Mouse (Mus musculus): Measurements from ENCODE around the gene Lrrc8d. TPM values are rescaled to one million over a fixed set of nuclear protein-coding genes. Genes with fewer than 3 reads are reported as not detected.

Gene Lrrc8d
- total RNA-seq, 2 experiments from 2014 or later: 53.8 to 58.3 TPM

GRCm38 (mm10) chr5:105761848-105762482 lies 62.2 kb downstream of the Lrrc8d start:
- no peak for DNase-seq (ENCODE audit: low spot score in 2 of 2)

GRCm38 (mm10) chr5:105764369-105764768 lies 64.6 kb downstream of the Lrrc8d start:
- DNase-seq (ENCODE audit: low spot score in 2 of 2): no peak

DNA sequence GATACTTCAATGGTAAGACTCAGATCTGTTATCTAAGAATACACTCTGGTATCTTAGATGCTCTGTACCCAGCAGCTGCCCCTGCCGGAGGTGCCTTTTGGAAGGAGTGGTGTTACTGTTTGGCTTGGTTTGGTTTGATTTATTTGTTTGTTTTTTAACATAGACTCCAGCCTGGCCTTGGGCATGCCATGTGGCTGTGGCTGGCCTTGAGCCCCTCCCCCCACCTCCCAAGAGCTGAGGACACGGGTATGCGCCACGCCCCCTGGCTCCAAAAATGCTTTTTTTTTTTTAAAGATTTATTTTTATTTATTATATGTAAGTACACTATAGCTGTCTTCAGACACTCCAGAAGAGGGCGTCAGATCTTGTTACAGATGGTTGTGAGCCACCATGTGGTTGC lies 65.6 kb downstream of the Lrrc8d start:
- no peak for DNase-seq (ENCODE audit: low spot score in 2 of 2)

GRCm38 (mm10) chr5:105776368-105776767 lies 76.6 kb downstream of the Lrrc8d start:
- DNase-seq (ENCODE audit: low spot score in 2 of 2): no peak

GRCm38 (mm10) chr5:105776978-105777593 lies 77.3 kb downstream of the Lrrc8d start:
- no peak for DNase-seq (ENCODE audit: low spot score in 2 of 2)

- no peak for DNase-seq (ENCODE audit: low spot score in 2 of 2)
Measured at GRCm38 (mm10) chr5:105777645-105778044, 77.9 kb downstream of the Lrrc8d start.

DNA sequence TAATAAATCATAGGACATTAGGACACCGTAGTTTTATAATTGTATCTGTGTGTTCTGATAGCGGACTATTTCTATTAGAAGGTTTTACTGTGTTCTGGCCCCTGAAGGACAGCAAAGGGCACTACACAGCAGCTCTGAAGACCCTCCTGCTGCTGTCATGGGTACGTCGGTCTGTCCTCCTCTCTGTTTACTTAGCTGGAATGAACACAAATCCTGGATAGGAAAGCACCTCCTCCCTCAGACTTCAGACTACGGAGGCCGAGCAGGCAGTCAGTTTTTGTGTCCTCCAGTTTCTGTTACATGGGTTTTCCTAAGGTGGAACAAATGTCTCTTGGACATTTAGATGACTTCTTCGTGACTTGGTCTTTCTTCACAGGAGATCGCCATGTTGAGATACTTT lies 78.4 kb downstream of the Lrrc8d start:
- DNase-seq (ENCODE audit: low spot score in 2 of 2): no peak

- no peak for DNase-seq (ENCODE audit: low spot score in 2 of 2)
Measured at GRCm38 (mm10) chr5:105778723-105779122, 79.0 kb downstream of the Lrrc8d start.

DNA sequence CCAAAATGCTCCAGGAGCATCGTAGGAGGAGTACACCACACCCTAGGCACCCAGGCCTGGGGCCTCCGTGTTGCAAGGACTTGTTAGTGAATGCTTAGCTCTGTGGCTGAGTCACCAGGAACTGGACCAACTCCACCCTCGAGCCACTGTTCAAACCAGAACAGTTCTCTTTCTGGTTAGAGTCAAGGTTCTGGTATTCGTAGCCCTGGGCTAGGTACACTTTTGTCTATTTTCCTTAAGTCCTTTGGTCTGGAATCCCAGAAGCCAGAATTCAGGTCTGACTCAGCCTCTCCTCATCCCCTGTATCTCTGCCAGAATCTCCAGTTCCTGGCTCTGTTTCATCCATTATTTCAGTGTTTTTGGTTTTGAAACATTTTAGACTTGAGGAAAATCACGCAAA lies 79.6 kb downstream of the Lrrc8d start:
- no peak for DNase-seq (ENCODE audit: low spot score in 2 of 2)

GRCm38 (mm10) chr5:105783848-105784247 lies 84.1 kb downstream of the Lrrc8d start:
- no peak for DNase-seq (ENCODE audit: low spot score in 2 of 2)

- DNase-seq (ENCODE audit: low spot score in 2 of 2): no peak
Measured at GRCm38 (mm10) chr5:105784724-105785123, 85.0 kb downstream of the Lrrc8d start.

DNA sequence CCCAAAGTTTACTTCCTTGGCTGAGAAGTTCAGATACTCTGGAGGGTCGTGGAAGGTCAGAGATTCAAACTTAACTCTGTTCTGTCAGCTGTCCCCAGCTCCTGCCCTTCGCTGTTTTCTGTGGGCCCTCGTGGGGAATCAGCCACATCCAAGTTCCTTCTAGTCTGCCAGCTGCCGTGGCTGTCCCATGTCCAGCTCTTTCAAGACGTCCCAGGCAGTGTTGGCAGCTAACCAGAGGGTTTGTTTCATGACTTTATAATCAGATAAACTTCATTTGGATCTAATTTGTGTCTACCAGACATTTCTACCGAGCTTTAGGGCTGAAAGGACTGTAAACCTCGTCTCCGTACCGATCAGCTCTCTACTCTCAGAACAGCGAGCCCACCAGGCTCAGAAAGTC lies 87.8 kb downstream of the Lrrc8d start:
- no peak for DNase-seq (ENCODE audit: low spot score in 2 of 2)

DNA sequence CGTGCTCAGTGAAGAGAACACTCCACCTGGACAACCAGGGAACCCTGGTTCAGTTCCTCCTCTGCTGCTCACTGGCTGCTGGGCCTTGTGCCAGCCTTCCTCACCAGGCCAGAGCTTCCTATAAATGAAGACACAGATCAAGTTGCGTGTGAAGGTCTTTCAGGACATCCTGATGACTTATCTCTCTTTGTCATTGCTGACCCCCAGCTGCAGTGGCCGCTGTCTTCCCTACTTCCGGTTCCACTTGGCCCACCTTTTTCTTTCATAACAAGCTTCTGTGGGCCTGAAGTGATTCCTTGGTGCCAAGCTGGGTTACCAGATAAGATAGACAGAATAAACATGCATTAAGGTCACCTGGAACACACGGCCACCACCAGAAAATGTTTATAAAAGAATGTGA lies 90.0 kb downstream of the Lrrc8d start:
- no peak for DNase-seq (ENCODE audit: low spot score in 2 of 2)

GRCm38 (mm10) chr5:105792331-105792801 lies 92.6 kb downstream of the Lrrc8d start:
- no peak for DNase-seq (ENCODE audit: low spot score in 2 of 2)

GRCm38 (mm10) chr5:105792853-105793547 lies 93.2 kb downstream of the Lrrc8d start:
- no peak for DNase-seq (ENCODE audit: low spot score in 2 of 2)

DNA sequence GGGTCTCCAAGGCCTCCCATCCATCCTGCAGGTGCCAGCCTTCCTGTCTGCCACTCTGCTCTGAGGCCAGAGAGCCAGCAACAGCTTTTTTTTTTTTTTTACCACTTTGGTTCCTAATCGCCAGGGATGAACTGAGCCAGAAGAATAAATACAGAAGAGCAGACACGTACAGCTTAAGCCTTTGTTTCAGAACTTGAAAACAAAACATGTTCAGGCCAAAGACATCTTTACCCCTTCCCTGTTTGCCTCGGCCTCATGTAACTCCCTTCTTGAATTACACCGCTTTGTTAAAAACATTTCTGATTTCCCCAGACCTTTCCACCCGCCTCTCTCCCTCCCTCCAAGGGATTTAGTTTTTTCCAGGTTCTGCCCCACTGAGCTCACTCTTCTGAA lies 93.8 kb downstream of the Lrrc8d start:
- DNase-seq (ENCODE audit: low spot score in 2 of 2): no peak

DNA sequence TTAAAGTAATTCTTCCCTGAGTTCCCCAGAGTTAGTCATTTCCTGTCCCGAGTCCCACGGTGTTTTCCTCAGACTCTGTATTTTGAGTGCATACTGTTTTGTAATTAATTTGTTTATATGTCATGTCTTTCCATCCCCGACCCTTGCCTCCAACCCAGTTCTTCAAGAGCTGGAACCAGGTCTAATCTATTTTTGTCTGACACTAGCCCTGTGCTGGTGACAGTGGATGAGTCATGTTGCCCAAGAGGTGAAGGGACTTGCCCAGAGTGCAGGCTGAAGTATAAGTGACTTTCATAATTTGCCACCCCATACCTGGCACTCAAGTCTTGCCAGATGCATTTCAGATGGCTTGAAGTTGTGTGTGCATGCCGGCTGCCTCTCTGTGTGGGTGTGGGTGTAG lies 98.7 kb downstream of the Lrrc8d start:
- no peak for DNase-seq (ENCODE audit: low spot score in 2 of 2)

GRCm38 (mm10) chr5:105799850-105800635 lies 100.3 kb downstream of the Lrrc8d start:
- no peak for DNase-seq (ENCODE audit: low spot score in 2 of 2)

DNA sequence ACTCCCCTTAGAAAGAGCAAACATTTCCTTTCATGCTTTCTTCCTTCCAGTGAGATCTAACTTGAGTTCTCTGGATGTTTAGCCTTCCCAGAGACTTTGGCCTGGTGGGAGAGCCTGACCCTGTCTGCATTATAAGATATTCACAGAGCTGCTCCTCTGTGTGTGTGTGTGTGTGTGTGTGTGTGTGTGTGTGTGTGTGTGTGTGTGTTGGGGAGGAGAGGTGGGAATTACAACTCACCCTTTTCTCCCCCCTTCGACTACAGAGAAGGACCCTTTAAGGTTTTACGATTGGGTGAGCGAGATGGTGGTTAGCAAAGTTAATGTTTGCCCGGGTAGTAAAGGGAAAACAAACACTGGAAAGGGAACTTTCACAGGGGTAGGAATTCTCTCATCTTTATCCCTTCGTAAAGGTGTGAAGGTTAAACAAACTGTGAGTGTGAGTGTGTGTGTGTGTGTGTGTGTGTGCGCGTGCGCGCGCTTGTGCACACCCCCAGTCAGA lies 101.3 kb downstream of the Lrrc8d start:
- no peak for DNase-seq (ENCODE audit: low spot score in 2 of 2)

DNA sequence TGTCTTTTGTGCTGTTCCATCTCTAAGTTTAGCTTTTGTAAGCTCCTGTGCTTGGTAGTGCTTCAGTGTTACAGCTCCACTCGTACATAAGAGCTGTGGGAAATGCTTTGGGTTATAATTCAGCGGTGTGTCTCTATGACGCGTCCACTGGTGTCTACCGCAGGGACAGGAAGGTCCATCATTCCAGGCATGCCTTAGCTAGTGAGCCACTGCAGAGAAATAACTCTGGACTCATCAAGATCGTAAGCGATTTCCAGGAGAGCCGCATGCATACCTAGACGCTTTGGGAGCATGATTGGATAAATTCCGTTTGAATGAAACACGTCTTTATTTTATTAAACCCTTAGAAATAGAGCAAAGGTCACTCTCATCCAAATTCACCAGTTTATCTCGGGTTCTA lies 106.2 kb downstream of the Lrrc8d start:
- DNase-seq (ENCODE audit: low spot score in 2 of 2): no peak

- no peak for DNase-seq (ENCODE audit: low spot score in 2 of 2)
Measured at GRCm38 (mm10) chr5:105807461-105807860, 107.7 kb downstream of the Lrrc8d start.
